Mouse (Mus musculus) bone marrow macrophage, adult 2 months (primary cell): ENCODE measurements around the gene Dpp9.

Experiments used
- CTCF ChIP-seq: IDR thresholded peaks from 2 replicates; pipeline ENCODE4 v1.5.1; 2012; ENCODE audit warnings: low read depth, mild to moderate bottlenecking, low read length, moderate library complexity
- POLR2A ChIP-seq: IDR thresholded peaks from 2 replicates; pipeline ENCODE4 v1.6.1; 2012; ENCODE audit warnings: mild to moderate bottlenecking, low read depth, low read length, borderline replicate concordance

DNA sequence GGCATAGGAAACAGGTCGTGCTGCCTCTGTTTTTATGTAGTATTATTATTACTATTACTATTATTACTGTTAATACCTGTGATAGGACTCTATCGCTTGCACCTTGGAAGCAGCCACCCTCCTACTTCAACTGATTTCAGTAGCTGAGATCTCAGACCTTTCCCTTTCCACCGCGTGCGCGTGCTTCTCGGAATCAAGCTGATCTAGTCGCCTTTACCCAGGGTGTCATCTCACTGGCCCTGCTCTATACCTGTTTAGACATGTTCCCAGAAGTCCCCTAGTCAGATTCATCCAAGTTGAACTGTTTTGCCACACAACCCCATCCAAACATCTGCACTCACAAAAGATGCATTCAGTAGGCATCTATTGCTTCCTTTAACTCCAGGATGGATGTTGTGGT is 14.7 kb upstream of the Dpp9 start:
- no peak for TF ChIP-seq CTCF
- TF ChIP-seq POLR2A = no peak
